Mouse (Mus musculus) embryonic facial prominence, embryonic 12.5 days (tissue): ENCODE measurements around the gene Akna. TPM values are rescaled to one million over a fixed set of nuclear protein-coding genes. Genes with fewer than 3 reads are reported as not detected.

Source experiments
- ATAC-seq: fragments of 200-750 bp; cut with Nextera tagmentation; 2 replicates; pipeline ENCODE4 v1.8.0; 2017; ENCODE audit not compliant: insufficient number of reproducible peaks, insufficient read depth, low FRiP score, low TSS enrichment
- H3K27ac ChIP-seq: fragments of 300-500 bp; sonication (generic); 2 replicates; pipeline ENCODE4 v1.5.1; 2016; ENCODE audit warnings: mild to moderate bottlenecking
- H3K27me3 ChIP-seq: fragments of 300-500 bp; sonication (generic); 2 replicates; pipeline ENCODE4 v1.6.1; 2016; ENCODE audit warnings: mild to moderate bottlenecking, moderate library complexity
- H3K36me3 ChIP-seq: fragments of 300-500 bp; sonication (generic); 2 replicates; pipeline ENCODE4 v1.6.1; 2016; ENCODE audit warnings: mild to moderate bottlenecking
- H3K4me1 ChIP-seq: fragments of 300-500 bp; sonication (generic); 2 replicates; pipeline ENCODE4 v1.6.1; 2016
- H3K4me2 ChIP-seq: fragments of 300-500 bp; sonication (generic); replicated peaks from 2 replicates; pipeline ENCODE4 v1.6.1; 2016; ENCODE audit warnings: mild to moderate bottlenecking, moderate library complexity
- H3K4me3 ChIP-seq: fragments of 300-500 bp; sonication (generic); 2 replicates; pipeline ENCODE4 v1.5.1; 2016; ENCODE audit warnings: mild to moderate bottlenecking
- H3K9ac ChIP-seq: fragments of 300-500 bp; sonication (generic); 2 replicates; pipeline ENCODE4 v1.6.1; 2016; ENCODE audit warnings: mild to moderate bottlenecking, moderate library complexity
- H3K9me3 ChIP-seq: fragments of 300-500 bp; sonication (generic); 2 replicates; pipeline ENCODE4 v1.6.1; 2016; ENCODE audit warnings: mild to moderate bottlenecking, moderate library complexity
- WGBS: fragments of 180-500 bp; shearing (Covaris S2); methylation state at CpG from one replicate; pipeline ENCODE4 v1.1.7; 2016; 5-methylcytosine and 5-hydroxymethylcytosine counted together
- polyA plus RNA-seq: library from polyadenylated mRNA; unstranded; fragments of >200 nt; fragmentation: Nextera tagmentation; extraction: Ambion mirVana; gene quantifications from 2 replicates; pipeline ENCODE4 v1.2.1, GENCODE M21; 2016

The Akna gene
- polyA plus RNA-seq, 1 experiment from 2014 or later, result 11.6 TPM

DNA sequence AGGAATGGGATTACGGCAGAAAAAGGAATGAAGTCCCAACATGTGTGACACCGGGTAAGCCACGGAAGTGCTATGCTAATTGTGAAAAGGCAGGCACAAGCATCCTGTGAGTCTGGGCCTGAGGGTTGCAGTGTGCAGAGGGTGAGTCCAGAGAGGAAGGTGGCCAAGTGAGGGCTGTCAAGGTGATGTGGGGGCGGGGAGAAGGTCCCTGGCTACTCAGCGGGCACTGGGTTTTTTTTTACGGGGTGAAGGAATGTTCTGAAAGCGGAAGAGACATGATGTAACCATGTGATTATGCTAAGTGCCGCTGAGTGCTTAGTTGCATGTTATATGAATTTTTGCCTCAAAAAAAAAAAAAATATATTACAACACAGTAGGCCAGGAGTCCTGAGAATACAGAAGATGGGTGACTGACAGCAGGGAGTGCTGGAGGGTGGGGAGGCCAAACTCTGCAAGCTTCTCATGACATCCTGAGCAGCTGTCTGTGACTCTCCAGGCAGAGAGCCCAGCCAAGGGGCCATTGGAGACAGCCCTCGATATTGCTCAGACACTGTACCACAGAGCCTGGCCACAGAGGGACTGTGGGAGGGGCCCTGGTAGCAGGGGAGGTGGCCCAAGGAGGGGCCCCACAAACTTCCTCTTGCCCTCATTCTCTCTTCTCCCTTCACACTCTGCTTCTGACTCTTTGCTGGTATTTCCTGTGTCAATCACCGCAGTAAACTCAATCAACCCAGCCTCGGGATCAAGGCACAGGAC, 4.1 kb downstream of the Akna start:
- Histone ChIP-seq H3K36me3 (peaks cover 34% of the 10 kb centered on the region), H3K4me1 (peaks cover 50% of the 10 kb centered on the region), H3K9me3 (no peaks in the 10 kb centered on the region), H3K27me3 (no peaks in the 10 kb centered on the region), H3K4me3 (no peak overlapping the region), H3K4me2 (no peak overlapping the region; the same call in 1 of the 2 replicates), H3K9ac (no peak overlapping the region), H3K27ac (peak overlapping the region; percentile 67)
- ATAC-seq, result no peak
- 45% methylated on average over 11 of the region's 11 CpGs for WGBS

DNA sequence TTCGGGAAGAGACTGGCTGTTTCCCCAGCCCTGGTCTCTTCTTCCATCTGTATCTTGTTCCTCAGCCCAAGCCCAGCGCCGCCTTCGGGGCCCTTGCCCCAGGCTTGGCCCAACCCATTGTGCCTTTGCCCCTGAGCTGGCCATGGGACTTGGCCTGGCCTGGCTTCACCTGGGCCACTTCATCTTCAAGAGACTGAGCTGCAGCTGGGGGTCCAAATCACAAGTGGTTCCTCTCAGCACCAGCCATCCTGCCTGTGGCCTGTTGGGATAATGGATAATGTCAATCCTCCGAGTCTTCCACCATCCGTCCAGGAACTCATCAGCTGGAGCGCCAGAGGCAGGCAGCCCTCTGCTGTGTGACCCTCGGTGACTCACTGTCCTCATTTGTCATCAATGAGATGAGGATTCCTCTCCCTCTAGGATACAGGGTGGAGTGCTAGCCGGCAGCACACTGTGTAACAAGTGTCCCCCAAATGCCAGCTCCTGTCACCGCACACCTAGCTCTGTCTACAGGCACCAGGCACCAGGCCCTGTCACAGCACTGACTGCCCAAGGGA, 5.1 kb downstream of the Akna start:
- Histone ChIP-seq H3K4me1 (peaks cover 41% of the 10 kb centered on the region), H3K9ac (no peak overlapping the region), H3K9me3 (no peaks in the 10 kb centered on the region), H3K36me3 (peaks cover 40% of the 10 kb centered on the region), H3K4me2 (no peak overlapping the region), H3K4me3 (no peak overlapping the region), H3K27me3 (no peaks in the 10 kb centered on the region), H3K27ac (no peak overlapping the region)
- no peak for ATAC-seq
- 86% methylated on average over 10 of the region's 10 CpGs for WGBS

DNA sequence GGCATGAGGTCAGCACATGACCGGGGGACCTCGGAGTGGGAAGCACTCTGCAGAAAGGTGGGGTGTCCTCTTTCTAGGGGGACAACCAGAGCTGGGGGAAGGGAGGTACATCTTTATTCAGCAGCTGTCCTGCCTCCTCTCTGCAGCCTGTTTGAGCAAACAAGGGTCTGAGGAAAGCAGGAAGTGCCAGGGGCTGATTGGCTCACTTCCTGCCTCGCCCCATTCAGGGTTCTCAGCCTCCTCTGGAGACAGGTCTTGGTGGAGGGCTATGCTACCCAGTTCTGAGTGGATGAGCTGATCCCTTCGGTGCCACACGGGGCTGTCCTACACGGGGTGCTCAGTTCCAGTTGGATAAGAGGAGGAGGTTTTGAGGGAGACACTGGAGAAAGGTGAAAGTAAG, 11.8 kb downstream of the Akna start:
- H3K4me1 ChIP-seq, result 0 out of 2 replicates have a peak, but pooled peaks cover 6% of the 10 kb centered on the region
- no peak for ATAC-seq
- 71% methylated on average over 6 of the region's 6 CpGs for WGBS
- H3K4me2 ChIP-seq, result no peak overlapping the region
- no peak overlapping the region for H3K4me3 ChIP-seq
- H3K27ac ChIP-seq, result no peak overlapping the region
- no peaks in the 10 kb centered on the region for H3K27me3 ChIP-seq
- no peaks in the 10 kb centered on the region for H3K9me3 ChIP-seq
- H3K9ac ChIP-seq, result no peak overlapping the region
- peaks cover 49% of the 10 kb centered on the region for H3K36me3 ChIP-seq

DNA sequence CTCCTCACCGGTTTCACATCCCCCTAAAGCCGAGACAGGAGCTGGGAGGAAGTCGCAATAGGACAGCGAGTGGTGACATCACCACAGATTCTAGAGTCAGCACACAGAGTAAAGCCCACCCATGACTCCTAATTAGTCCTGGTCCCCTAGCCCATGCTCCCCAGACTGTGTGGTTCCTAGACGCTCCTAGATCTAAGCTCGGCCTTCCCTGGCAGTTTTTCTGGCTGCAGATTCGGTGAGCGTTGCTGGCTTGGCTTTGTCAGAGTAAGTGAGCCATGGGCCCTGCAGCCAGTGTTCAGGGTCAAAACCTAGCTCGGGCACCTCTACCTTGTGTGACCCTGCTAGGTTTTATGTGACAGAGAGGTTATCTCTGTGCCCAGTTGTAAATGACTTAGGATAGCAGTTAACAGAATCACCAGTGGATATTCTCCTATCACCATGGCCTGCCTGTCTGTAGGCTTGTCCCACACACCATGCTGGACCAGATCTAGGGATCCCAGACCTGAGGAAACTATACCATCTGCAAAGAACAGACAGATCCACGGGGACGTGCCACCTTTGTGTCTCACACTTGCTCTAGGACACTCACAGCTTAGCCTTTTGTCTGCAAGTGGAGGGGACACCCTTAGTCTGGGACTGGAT, 13.1 kb downstream of the Akna start:
- no peak overlapping the region for H3K4me2 ChIP-seq
- WGBS, result 60% methylated on average over 11 of the region's 11 CpGs
- 0 out of 2 replicates have a peak, but pooled peaks cover 6% of the 10 kb centered on the region for H3K4me1 ChIP-seq
- no peak overlapping the region for H3K9ac ChIP-seq
- H3K4me3 ChIP-seq, result no peak overlapping the region
- no peaks in the 10 kb centered on the region for H3K9me3 ChIP-seq
- no peak overlapping the region for H3K27ac ChIP-seq
- ATAC-seq, result no peak
- H3K36me3 ChIP-seq, result peaks cover 48% of the 10 kb centered on the region
- no peaks in the 10 kb centered on the region for H3K27me3 ChIP-seq

DNA sequence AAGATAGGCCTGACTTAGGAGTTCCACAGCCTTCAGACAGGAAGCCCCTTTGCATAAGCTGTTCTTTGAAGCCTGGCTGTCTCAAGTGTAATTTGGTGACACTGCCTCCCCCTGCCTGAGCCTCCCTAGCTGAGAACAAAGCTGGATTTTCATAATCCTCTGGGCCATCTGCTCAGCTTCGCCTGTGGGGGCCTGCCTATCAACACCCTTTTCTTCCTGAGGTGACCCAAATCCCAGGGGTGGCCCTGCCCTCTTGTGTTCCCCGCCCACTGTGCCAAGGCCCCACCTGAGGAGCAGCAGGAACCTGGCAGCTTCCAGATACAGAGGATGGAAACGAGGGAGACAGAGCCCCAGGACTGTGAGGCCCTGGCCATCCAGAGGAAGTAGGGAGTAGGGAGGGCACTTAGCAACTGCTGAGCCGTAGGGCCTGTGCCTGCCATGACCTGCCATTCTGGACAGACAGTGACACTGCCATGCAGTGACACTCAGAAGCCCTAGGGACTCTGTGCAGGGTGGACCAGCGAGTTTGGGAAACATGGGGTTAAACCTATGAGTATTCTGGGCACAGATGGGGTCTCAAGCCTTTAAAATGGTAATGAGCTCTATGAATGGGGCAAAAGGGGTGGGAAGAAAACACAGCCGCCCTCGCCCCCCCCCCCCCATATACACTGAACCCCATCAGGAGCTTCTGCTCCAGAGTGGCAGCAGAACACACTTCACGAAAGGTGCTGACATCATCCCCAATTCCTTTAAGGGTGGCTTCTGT, 13.8 kb downstream of the Akna start:
- no peaks in the 10 kb centered on the region for H3K9me3 ChIP-seq
- 0 out of 2 replicates have a peak, but pooled peaks cover 6% of the 10 kb centered on the region for H3K4me1 ChIP-seq
- no peak overlapping the region for H3K4me3 ChIP-seq
- H3K4me2 ChIP-seq, result no peak overlapping the region
- 37% methylated on average over 7 of the region's 8 CpGs for WGBS
- no peak overlapping the region for H3K9ac ChIP-seq
- no peak for ATAC-seq
- H3K27ac ChIP-seq, result no peak overlapping the region
- no peaks in the 10 kb centered on the region for H3K27me3 ChIP-seq
- H3K36me3 ChIP-seq, result peaks cover 45% of the 10 kb centered on the region

DNA sequence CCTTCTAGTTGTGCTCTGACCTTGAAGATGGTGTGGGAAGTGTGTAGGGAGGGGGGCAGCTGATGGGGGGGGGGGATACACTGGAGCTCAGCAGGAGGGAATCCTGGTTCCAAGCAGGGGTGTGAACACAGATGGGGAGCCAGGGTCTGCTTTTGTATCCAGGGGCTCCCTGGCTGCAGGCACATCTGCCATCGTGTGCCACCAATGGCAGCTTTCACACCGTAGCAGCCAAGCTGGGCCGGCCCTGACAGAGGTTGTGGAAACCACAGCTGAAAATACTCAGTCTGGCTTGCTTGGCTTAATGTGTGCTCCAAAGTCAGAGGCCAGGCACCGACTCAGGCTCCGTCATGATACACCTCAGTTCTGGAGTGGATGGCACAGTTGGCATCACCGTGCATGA, 15.1 kb downstream of the Akna start:
- Histone ChIP-seq H3K9ac (no peak overlapping the region), H3K27me3 (no peaks in the 10 kb centered on the region), H3K4me2 (no peak overlapping the region), H3K27ac (no peak overlapping the region), H3K9me3 (no peaks in the 10 kb centered on the region), H3K36me3 (peaks cover 48% of the 10 kb centered on the region), H3K4me1 (0 out of 2 replicates have a peak, but pooled peaks cover 6% of the 10 kb centered on the region), H3K4me3 (no peak overlapping the region)
- ATAC-seq, result no peak
- WGBS, result 82% methylated on average over 6 of the region's 6 CpGs

DNA sequence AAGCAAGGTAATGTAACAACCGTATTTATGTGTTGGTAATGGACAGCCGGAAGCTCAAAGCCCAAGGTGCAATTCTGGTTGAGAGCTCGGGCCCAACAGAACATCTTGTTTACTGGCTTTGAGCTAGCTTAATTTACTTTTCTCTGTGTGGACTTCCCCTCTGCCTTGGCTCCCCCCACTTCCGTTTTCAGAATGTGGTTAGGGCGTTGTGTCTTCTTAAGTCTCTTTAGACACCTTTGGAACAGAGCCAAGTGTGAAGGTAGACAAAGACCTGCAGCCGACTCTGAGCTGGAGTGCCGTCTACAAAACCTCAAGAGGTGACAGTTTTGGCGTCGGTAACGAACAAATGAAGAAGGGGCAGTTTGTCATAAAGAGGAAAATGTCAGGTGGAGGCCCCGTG, 17.4 kb downstream of the Akna start:
- no peak overlapping the region for H3K9ac ChIP-seq
- H3K4me3 ChIP-seq, result no peak overlapping the region
- no peak overlapping the region for H3K4me2 ChIP-seq
- no peaks in the 10 kb centered on the region for H3K9me3 ChIP-seq
- 0 out of 2 replicates have a peak, but pooled peaks cover 6% of the 10 kb centered on the region for H3K4me1 ChIP-seq
- ATAC-seq, result no peak
- H3K27ac ChIP-seq, result no peak overlapping the region
- WGBS, result 85% methylated on average over 11 of the region's 11 CpGs
- H3K27me3 ChIP-seq, result no peaks in the 10 kb centered on the region
- H3K36me3 ChIP-seq, result peaks cover 61% of the 10 kb centered on the region

DNA sequence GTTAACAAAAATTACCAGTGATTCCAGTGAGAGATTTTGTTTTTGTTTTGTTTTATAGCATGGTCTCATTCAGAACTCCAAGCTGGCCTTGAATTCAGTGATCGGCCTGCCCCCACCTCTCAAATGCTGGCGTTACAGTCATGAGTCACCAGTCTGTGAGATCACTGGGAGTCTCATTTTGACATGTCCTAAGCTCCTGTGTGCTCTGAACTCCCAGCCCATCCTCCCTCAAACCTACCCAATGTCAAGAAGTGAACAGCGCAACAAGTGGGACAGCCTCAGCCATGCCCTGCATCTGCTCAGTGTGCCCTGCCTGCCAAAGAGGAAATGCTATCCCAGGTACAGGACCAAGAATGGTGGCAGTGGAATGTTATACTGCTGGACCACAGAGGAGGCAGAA, 17.9 kb downstream of the Akna start:
- H3K4me3 ChIP-seq, result no peak overlapping the region
- 0 out of 2 replicates have a peak, but pooled peaks cover 6% of the 10 kb centered on the region for H3K4me1 ChIP-seq
- H3K9ac ChIP-seq, result no peak overlapping the region
- no peak for ATAC-seq
- no peak overlapping the region for H3K27ac ChIP-seq
- H3K36me3 ChIP-seq, result peaks cover 63% of the 10 kb centered on the region
- no peaks in the 10 kb centered on the region for H3K27me3 ChIP-seq
- H3K9me3 ChIP-seq, result no peaks in the 10 kb centered on the region
- H3K4me2 ChIP-seq, result no peak overlapping the region
- 88% methylated on average over 3 of the region's 3 CpGs for WGBS

DNA sequence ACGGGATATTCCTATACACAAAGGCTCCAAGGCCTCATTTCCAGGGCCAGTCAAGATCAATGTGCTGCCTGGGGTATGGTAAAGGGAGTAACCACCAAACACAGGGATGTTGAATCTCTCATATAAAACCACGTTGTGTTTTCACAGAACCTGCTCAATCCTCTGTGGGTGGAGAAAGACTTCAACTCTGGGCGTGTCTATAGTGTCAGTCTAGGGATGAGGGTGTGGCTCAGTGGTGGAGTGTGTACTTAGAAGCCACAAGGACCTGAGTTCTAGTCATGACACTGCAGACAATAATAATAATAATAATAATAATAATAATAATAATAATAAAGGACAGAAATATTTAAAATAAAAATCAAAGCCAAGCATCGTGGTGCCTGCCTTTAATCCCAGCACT, 18.9 kb downstream of the Akna start:
- no peaks in the 10 kb centered on the region for H3K9me3 ChIP-seq
- no peak overlapping the region for H3K27ac ChIP-seq
- H3K36me3 ChIP-seq, result peaks cover 69% of the 10 kb centered on the region
- 91% methylated on average over 4 of the region's 4 CpGs for WGBS
- ATAC-seq, result no peak
- 0 out of 2 replicates have a peak, but pooled peaks cover 4% of the 10 kb centered on the region for H3K4me1 ChIP-seq
- no peak overlapping the region for H3K9ac ChIP-seq
- H3K4me2 ChIP-seq, result no peak overlapping the region
- no peak overlapping the region for H3K4me3 ChIP-seq
- H3K27me3 ChIP-seq, result no peaks in the 10 kb centered on the region

DNA sequence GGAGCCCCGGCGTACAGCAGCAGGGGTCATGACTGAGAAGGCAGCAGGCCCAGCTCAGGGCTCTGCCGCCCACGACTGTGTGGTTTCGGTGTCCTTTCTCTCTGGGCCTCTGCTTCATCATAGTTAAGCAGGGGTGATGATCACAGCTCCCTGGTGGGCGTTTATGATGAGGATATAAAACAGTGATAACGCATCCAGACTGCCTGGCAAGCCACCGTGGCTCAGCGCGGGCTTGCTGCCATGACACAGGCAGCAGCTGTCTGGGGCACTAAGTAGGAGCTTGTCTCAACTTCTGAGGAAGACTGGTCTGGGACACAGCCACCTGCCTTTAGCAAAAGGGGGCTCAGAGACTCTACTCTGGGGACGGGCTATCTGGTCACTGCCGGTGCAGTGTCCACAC, 19.7 kb downstream of the Akna start:
- H3K4me1 ChIP-seq, result no peaks in the 10 kb centered on the region
- no peaks in the 10 kb centered on the region for H3K9me3 ChIP-seq
- WGBS, result 90% methylated on average over 12 of the region's 12 CpGs
- H3K9ac ChIP-seq, result no peak overlapping the region
- no peak for ATAC-seq
- no peaks in the 10 kb centered on the region for H3K27me3 ChIP-seq
- H3K36me3 ChIP-seq, result peaks cover 77% of the 10 kb centered on the region
- H3K27ac ChIP-seq, result no peak overlapping the region
- H3K4me3 ChIP-seq, result no peak overlapping the region
- no peak overlapping the region for H3K4me2 ChIP-seq

DNA sequence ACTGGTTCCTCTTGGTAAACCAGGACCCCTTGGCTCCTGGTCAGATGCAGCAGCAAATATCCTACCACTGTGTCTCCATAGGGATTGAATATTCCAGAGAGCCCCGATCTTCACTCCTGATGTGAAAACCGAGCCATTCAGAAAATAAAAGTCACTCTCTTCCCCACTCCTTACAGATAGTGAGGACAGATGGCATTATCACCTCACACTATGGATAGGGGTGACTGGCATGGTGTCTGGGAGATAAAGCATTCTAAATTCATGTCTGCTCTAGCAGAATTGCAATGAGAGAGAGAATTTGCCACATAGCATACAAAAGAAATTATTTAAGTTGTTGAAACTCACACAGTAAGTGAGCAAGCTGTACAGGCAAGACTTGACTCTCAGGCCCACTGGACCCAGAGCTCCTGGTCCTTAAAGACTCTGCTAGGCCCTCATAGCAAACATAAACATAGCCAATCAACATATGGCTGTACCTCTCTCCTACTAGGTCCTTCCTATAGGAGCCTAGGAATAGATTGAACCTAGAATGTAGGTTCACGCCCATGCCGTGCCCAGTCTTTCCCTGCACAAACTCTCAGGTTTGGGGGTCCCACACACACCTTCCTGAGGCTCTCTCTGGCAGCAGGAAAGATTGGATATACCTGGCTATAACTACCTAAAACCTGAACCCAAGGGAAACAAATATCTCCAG, 20.3 kb downstream of the Akna start:
- Histone ChIP-seq H3K4me1 (no peaks in the 10 kb centered on the region), H3K9me3 (no peaks in the 10 kb centered on the region), H3K27ac (no peak overlapping the region), H3K4me2 (no peak overlapping the region), H3K27me3 (no peaks in the 10 kb centered on the region), H3K9ac (no peak overlapping the region), H3K4me3 (no peak overlapping the region), H3K36me3 (peaks cover 84% of the 10 kb centered on the region)
- 94% methylated on average over 4 of the region's 4 CpGs for WGBS
- ATAC-seq, result no peak
